Mouse (Mus musculus) small intestine, adult 2 months (tissue): Measurements from ENCODE around the gene Ppp1r13b. TPM values are rescaled to one million over a fixed set of nuclear protein-coding genes. Genes with fewer than 3 reads are reported as not detected.
A peak's percentile ranks its signal among the peaks of the same experiment; 100 is the strongest.

Experiments used
- H3K27ac ChIP-seq: fragments of 200-500 bp; 2 replicates; pipeline ENCODE4 v1.5.1; 2012; ENCODE audit warnings: low read depth, low read length, control low read depth, inconsistent platforms; ENCODE audit not compliant: insufficient read depth
- H3K27me3 ChIP-seq: fragments of 200-500 bp; 2 replicates; pipeline ENCODE4 v1.6.1; 2012; ENCODE audit warnings: mild to moderate bottlenecking, moderate library complexity, low read length, inconsistent platforms; ENCODE audit not compliant: control insufficient read depth, insufficient read depth
- H3K36me3 ChIP-seq: fragments of 200-500 bp; 2 replicates; pipeline ENCODE4 v1.6.1; 2012; ENCODE audit warnings: mild to moderate bottlenecking, low read length, control low read depth, inconsistent platforms; ENCODE audit not compliant: control insufficient read depth, insufficient read depth
- H3K4me1 ChIP-seq: fragments of 200-500 bp; 2 replicates; pipeline ENCODE4 v1.6.1; 2012; ENCODE audit warnings: low read length, inconsistent platforms, mixed read lengths; ENCODE audit not compliant: control insufficient read depth, insufficient read depth, insufficient read length
- H3K4me3 ChIP-seq: fragments of 200-500 bp; 2 replicates; pipeline ENCODE4 v1.5.1; 2012; ENCODE audit warnings: low read depth, mild to moderate bottlenecking, control low read depth, inconsistent platforms, low read length, moderate library complexity
- CTCF ChIP-seq: fragments of 200-500 bp; IDR thresholded peaks from 2 replicates; pipeline ENCODE4 v1.5.1; 2012; ENCODE audit warnings: low read depth, mild to moderate bottlenecking, control low read depth, inconsistent platforms, low read length, moderate library complexity, mixed read lengths; ENCODE audit not compliant: insufficient replicate concordance, insufficient read length; ENCODE audit errors: extremely low read depth
- POLR2A ChIP-seq: fragments of 200-500 bp; IDR thresholded peaks from 2 replicates; pipeline ENCODE4 v1.6.1; 2012; ENCODE audit warnings: low read depth, mild to moderate bottlenecking, control low read depth, inconsistent platforms, low read length, moderate library complexity
- WGBS: fragments of 180-500 bp; shearing (Covaris S2); methylation state at CpG from one replicate; pipeline ENCODE4 v1.1.7; 2018; 5-methylcytosine and 5-hydroxymethylcytosine counted together
- polyA plus RNA-seq: library from polyadenylated mRNA; depleted of rRNA; stranded (reverse); fragments of >200 nt; gene quantifications from 2 replicates; pipeline ENCODE4 v1.2.3, GENCODE M21; 2012

Ppp1r13b gene
- polyA plus RNA-seq, 1 experiment = 22.8 TPM

GRCm38 (mm10) chr12:111821931-111822330, 86.0 kb downstream of the Ppp1r13b start:
- peaks cover 43% of the 10 kb centered on the region for H3K36me3 ChIP-seq
- WGBS = 71% methylated on average over 4 of the region's 4 CpGs
- no peak overlapping the region for H3K4me3 ChIP-seq
- no peaks in the 10 kb centered on the region for H3K27me3 ChIP-seq
- H3K4me1 ChIP-seq = peaks cover 22% of the 10 kb centered on the region
- no peak overlapping the region for H3K27ac ChIP-seq
- TF ChIP-seq POLR2A = no peak
- TF ChIP-seq CTCF = no peak

- no peak for TF ChIP-seq CTCF
- no peak for TF ChIP-seq POLR2A
- H3K4me1 ChIP-seq = peaks cover 22% of the 10 kb centered on the region
- H3K27me3 ChIP-seq = no peaks in the 10 kb centered on the region
- peaks cover 30% of the 10 kb centered on the region for H3K36me3 ChIP-seq
- 63% methylated on average over 7 of the region's 7 CpGs for WGBS
- H3K4me3 ChIP-seq = no peak overlapping the region
- no peak overlapping the region for H3K27ac ChIP-seq
Measured at GRCm38 (mm10) chr12:111820708-111821107, 87.2 kb downstream of the Ppp1r13b start.

DNA sequence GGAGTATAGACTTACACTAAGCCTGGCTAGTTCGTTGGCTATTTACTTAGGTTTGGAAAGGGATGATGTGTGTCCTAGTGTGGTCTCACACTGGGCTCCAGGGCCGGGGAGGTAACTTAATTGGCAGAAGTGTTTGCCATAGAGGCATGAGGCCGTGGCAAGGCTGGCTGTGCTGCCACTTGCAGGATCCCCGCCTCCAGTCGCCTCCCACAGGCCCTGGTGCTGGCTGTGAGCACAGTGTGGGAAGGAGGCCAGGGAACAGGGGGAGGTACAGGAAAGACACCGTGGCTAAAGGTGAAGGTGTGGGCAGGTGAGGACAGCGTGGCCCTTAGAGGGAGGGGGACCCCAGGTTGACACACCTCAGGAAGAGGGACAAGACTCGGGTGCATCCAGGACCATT, 88.0 kb downstream of the Ppp1r13b start:
- TF ChIP-seq POLR2A = no peak
- no peak for TF ChIP-seq CTCF
- no peak overlapping the region for H3K27ac ChIP-seq
- peaks cover 23% of the 10 kb centered on the region for H3K36me3 ChIP-seq
- peaks cover 26% of the 10 kb centered on the region for H3K4me1 ChIP-seq
- H3K4me3 ChIP-seq = no peak overlapping the region
- H3K27me3 ChIP-seq = no peaks in the 10 kb centered on the region
- WGBS = 36% methylated on average over 8 of the region's 8 CpGs

GRCm38 (mm10) chr12:111817991-111818390, 89.9 kb downstream of the Ppp1r13b start:
- Histone ChIP-seq H3K36me3 (peaks cover 5% of the 10 kb centered on the region), H3K27ac (peak overlapping the region; percentile 97), H3K4me1 (peaks cover 29% of the 10 kb centered on the region), H3K27me3 (no peaks in the 10 kb centered on the region), H3K4me3 (peak overlapping the region; percentile 35)
- TF ChIP-seq CTCF (no peak), POLR2A (no peak)
- WGBS = 29% methylated on average over 8 of the region's 8 CpGs

DNA sequence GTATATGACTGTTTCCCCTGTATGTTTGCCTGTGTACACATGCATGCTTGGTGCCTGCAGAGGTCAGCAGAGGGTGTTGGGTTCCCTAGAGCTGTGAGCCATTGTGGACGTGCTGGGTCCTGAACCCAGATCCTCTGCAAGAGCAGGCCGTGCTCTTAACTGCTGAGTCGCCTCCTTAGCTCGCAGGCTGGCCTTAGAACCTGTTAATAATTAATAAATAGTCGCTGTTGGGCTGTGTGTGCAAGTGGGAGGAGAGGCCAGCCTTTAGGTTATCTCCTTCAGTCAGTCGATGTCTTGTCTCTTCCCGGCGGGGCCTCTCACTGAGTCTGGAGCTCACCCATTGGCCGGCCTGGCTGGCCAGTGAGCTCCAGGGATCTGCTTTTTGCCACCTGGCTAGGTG, 90.9 kb downstream of the Ppp1r13b start:
- Histone ChIP-seq H3K4me3 (peak overlapping the region; percentile 94), H3K27ac (peak overlapping the region; percentile 98), H3K36me3 (peaks cover 5% of the 10 kb centered on the region), H3K4me1 (peaks cover 34% of the 10 kb centered on the region), H3K27me3 (no peaks in the 10 kb centered on the region)
- 31% methylated on average over 9 of the region's 9 CpGs for WGBS
- peak; percentile 78 for TF ChIP-seq POLR2A
- TF ChIP-seq CTCF = peak; percentile 25; the same call in 1 of the 2 replicates

- Histone ChIP-seq H3K27me3 (no peaks in the 10 kb centered on the region), H3K4me1 (peaks cover 34% of the 10 kb centered on the region), H3K36me3 (peaks cover 5% of the 10 kb centered on the region), H3K4me3 (peak overlapping the region; percentile 94), H3K27ac (peak overlapping the region; percentile 98)
- WGBS = 27% methylated on average over 13 of the region's 13 CpGs
- no peak for TF ChIP-seq POLR2A
- no peak for TF ChIP-seq CTCF
Measured at GRCm38 (mm10) chr12:111816528-111816927, 91.4 kb downstream of the Ppp1r13b start.

GRCm38 (mm10) chr12:111814769-111815762, 92.8 kb downstream of the Ppp1r13b start:
- H3K36me3 ChIP-seq = peaks cover 2% of the 10 kb centered on the region; the same call in 1 of the 2 replicates
- no peak for TF ChIP-seq CTCF
- peak; percentile 71; the same call in 1 of the 2 replicates for TF ChIP-seq POLR2A
- peak overlapping the region; percentile 94 for H3K4me3 ChIP-seq
- H3K27me3 ChIP-seq = no peaks in the 10 kb centered on the region
- peaks cover 31% of the 10 kb centered on the region for H3K4me1 ChIP-seq
- H3K27ac ChIP-seq = peak overlapping the region; percentile 99
- WGBS = 11% methylated on average over 19 of the region's 19 CpGs
